Mouse (Mus musculus) brain, embryonic 14.5 days (tissue): Measurements from ENCODE around the gene Pacs1. TPM values are rescaled to one million over a fixed set of nuclear protein-coding genes. Genes with fewer than 3 reads are reported as not detected.

Experiments
- DNase-seq: peaks from one replicate; pipeline ENCODE4 v3.0.0-alpha.2; 2011; ENCODE audit warnings: low read depth
- CTCF ChIP-seq: fragments of 200-500 bp; IDR thresholded peaks from 2 replicates; pipeline ENCODE4 v1.5.1; 2012; ENCODE audit warnings: inconsistent platforms, mild to moderate bottlenecking, moderate library complexity, borderline replicate concordance; ENCODE audit not compliant: insufficient read depth, insufficient read length; ENCODE audit errors: extremely low read depth
- POLR2A ChIP-seq: fragments of 200-500 bp; IDR thresholded peaks from 2 replicates; pipeline ENCODE4 v1.6.1; 2012; ENCODE audit warnings: mild to moderate bottlenecking, inconsistent platforms, borderline replicate concordance; ENCODE audit not compliant: poor library complexity, insufficient read depth, insufficient read length, severe bottlenecking; ENCODE audit errors: extremely low read depth
- polyA plus RNA-seq: library from polyadenylated mRNA; depleted of rRNA; stranded (reverse); fragments of >200 nt; gene quantifications from 2 replicates; pipeline ENCODE4 v1.2.3, GENCODE M21; 2012

Gene Pacs1
- polyA plus RNA-seq, 1 experiment, result 71.6 TPM

DNA sequence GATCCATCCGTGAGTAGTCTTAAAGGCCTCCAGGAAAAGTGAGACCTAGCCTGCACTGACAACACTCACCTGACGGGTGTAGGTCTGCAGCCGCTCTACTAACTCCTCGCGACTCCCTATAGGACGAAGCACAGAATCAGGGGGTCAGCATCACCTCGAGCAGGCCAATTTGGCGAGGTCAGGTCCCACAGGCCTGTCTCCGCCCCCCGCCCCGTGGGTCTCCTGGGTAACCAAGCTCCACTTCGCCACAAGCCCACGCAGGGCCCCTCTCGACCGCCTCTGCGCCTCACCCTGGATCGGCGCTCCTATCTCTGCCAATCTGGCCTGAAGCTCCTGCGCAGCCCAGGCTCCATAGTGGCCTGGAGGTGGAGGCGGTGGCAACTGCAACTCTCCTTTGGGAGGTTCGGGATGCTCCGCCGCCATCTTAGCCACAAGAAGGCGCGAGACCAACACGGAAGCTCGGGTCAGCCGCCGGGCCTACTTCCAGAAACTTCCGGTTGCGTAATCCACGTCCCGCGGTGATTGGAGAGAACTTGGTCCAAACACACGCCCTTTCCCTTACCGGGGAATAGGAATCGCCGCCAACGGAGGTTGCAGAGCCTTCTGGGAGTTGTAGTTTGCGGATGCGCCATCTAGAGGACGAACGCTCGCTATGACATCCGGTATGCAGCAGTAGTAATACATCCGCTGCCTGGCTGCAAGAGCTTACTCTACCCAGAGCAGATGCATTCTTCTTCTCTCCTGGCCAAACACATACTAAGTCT lies 22.2 kb upstream of the Pacs1 start, which contains the start of gene Sf3b2:
TSS of gene Sf3b2 (minus strand) at position 484 of the 764 bp plus-strand sequence.
- TF ChIP-seq CTCF, result peak; percentile 82
- TF ChIP-seq POLR2A, result peak; percentile 53; the same call in 1 of the 2 replicates
- peak; percentile 100 for DNase-seq

DNA sequence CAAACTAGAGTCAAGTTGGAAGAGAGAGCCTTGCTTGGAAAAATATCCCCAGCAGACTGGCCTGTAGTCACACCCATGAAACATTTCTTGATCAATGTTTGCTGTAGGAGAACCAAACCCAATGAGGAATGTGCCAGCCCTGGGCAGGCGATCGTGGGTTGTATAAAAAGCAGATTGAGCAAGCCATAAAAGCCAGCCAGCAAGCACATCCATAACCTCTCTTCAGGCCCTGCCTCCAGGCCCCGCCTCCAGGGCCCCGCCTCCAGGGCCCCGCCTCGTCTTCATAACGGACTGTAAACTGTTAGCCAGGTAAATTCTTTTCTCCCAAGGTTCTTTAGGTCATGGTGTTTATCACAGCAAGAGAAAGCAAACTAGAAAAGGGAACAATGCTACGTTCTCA lies 5.5 kb upstream of the Pacs1 start:
- no peak for DNase-seq
- TF ChIP-seq POLR2A (no peak), CTCF (no peak)

DNA sequence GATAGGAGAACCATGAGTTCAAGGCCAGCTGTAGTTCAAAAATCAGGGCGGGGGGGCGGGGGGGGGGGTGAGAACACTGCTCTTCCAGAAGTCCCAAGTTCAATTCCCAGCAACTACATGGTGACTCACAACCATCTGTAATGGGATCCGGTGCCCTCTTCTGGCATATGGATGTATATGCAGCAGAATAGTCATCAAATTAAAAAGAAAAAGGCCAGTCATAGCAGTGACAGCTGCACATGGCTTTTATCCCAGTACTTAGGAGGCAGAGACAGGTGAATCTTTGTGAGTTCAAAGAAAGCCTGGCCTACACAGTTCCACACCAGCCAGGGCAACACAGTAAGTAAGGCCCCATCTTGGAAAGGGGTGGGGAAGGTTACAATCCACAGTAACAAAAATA lies 4.2 kb upstream of the Pacs1 start:
- no peak for DNase-seq
- TF ChIP-seq POLR2A (no peak), CTCF (no peak)

DNA sequence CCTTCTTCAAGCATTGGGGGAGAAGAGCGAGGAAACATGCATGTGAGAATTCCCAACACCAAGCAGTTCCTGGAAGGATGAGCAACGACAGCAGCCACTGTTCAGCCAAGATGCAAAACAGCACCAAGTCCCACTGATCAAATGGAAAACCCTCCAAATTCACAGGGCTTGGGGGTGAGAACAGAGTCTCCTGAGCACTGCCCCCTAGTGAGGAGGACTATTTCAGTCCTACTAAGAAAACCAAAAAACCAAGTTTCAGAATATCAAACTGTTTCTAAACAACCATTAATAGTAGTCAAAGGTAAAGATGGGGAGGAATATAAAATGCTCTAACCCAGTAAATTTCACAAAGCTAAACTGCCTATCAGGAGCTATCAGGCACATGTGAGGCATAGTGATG lies 3.6 kb upstream of the Pacs1 start:
- no peak for DNase-seq
- TF ChIP-seq CTCF (no peak), POLR2A (no peak)

DNA sequence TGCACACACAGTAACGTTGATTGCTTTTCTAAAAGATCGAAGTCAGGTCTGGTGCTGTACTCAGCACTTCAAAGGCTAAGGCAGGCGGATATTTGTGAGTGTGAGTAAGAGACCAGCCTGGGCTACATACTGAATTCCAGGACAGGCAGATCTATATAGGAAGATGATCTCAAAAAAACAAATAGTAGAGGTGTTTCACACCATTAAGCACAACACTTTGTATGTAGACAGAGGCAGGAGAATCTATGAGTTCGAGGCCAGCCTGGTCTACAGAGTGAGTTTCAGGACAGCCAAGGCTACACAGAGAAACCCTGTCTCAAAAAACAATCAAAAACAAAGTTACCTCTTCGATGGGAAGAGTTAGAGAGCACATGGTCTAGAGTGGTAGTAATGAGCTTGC lies 2.8 kb upstream of the Pacs1 start:
- DNase-seq, result no peak
- TF ChIP-seq POLR2A (no peak), CTCF (no peak)

DNA sequence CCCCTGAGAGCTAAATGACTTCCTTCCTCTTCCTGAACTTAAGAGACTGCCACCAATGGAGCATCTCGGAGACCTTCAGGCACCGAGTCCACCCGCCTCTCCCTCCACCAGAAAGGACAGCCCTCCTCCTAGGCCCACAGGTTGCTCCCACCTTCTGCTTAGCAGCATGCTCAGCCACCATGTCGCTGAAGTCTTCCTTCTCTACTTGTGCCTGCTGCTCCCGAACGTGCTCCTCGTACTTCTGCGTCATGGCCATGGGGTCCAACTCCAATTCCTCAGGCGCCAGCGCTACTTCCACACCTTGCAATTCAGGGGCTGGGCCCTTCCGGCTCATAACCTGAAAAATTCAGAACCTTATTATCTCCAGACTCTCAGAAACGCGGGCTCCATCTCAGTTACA lies 1.7 kb upstream of the Pacs1 start:
- DNase-seq, result no peak
- TF ChIP-seq POLR2A (no peak), CTCF (no peak)

DNA sequence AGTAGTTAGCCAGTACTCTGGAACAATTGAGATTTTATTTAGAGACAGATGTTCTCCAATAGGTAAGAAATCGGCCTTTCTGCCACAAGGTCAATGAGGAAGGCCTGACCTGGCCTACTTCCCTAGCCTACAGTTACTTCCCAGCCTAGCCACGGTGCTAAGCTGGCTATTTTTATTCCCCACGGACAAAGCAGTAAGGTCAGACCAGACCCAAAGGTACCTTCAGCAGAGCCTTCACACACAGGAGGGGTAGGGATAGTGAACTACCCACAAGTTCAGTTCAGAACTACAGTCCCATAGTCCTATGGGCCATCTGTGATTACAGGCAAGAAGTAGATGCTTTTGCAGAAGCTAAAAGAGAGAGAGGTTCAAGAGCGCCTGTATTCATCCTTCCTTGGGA lies 997 bp upstream of the Pacs1 start:
- DNase-seq, result no peak
- no peak for TF ChIP-seq CTCF

DNA sequence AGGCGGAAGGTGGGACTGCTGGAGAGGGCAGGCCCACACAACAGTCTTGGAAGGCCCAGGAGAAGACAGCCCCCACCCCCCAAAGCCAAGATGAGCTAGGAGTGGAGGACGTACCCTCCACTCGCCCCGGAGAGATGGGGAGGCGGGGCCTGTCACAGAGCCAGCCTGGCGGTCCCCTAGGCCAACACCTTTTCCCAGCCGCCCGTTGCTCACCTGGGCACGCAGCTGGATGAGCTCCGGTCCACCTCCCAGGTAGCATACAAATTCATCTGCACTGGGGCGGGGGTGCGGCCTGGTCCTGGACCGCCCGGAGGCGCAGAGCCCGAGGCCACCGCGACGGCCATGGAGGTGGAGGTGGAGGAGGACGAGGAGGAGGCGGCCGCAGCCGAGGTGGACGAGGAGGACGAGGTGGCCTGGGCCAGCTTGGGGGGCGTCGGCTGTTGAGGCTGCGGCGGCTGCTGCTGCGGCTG lies 558 bp downstream of the Pacs1 start:
- TF ChIP-seq POLR2A, result no peak
- TF ChIP-seq CTCF, result no peak
- DNase-seq, result peak; percentile 45

DNA sequence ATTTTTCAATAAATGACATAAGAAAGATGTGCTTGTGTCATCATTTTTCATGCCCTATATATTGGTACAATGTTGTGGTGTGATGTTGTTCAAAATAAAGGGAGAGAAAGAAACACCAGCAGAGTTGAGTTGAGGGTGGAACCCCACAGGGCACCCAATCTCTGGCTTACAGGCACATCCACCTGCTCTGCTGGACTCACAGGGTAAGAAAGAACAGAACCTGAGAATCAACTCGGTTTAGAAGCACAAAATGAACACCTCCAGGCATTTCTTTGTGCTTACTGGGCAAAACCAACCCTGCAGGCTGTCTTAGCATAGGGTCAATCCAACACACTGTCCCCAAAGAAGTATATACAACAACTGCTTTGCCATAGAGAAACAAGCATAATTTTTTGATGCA lies 1.5 kb downstream of the Pacs1 start:
- no peak for DNase-seq
- TF ChIP-seq POLR2A, result no peak
- no peak for TF ChIP-seq CTCF

DNA sequence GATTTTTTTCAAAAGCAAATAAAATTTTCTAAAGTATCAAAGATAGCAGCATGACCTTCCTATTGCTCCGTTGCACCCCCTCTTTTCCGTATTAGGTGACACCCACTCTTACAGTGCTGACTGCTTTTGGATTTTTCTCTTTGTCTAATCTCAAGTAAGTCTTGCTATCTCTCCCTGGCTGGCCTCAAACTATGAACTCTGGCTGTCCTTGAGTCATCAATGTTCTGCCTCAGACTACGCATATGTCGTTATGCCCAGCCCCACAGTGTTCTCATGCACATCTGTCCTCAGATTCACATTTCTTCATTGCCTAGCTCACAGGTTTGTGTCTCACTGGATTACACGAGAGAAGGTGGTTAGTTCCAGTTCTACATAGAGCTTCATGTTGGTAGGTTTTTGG lies 3.5 kb downstream of the Pacs1 start:
- TF ChIP-seq POLR2A (no peak), CTCF (no peak)
- no peak for DNase-seq

DNA sequence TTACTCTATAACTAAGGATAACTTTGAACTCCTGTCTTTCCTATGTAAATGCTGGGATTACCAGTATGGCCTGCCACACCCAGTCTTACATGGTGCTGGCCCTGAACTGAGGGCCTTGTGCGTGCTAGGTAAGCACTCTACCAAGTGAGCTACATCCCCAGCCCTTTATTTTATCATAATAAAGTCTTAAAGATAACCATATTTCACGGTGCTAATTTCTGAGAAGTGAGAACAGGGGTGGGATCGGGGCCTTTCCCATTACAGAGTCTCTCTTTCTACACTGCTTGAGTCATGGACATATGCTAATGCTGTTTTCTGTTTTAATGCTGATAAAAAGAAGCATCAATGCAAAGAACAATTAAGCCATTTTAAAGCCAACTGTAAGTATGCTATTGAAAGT lies 4.0 kb downstream of the Pacs1 start:
- no peak for TF ChIP-seq CTCF
- DNase-seq, result no peak

DNA sequence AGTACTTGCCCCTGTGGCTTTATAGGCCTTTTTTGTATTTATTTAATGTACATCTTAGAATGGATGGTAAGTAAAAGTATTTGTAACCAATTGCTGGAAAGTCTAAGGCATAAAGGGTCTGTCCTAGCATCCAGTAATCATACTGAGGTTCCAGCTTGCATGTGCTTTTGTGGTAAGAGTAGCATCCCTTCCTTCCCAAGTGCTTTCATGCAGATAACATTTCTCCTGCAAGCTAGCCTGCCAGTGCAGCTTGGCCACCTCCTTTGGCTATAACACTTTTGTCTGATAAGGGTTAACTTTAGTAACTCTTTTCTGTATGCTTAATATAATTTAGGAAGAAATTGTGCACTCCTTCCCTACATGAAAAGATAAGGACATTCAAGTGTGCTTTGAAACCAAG lies 4.9 kb downstream of the Pacs1 start:
- DNase-seq, result no peak
- TF ChIP-seq POLR2A (no peak), CTCF (no peak)
